Mouse (Mus musculus): Measurements from ENCODE around the gene Noc3l.

- TF ChIP-seq CTCF (IDR thresholded peaks at IDR 0.05; ENCODE audit: low read depth) (no peak), EP300 (IDR thresholded peaks at IDR 0.05; ENCODE audit: low read depth) (no peak)
These were observed 25.8 kb upstream of the Noc3l start for GRCm38 (mm10) chr19:38844817-38845216.
